Mouse (Mus musculus) adrenal gland, postnatal 25 days (tissue): ENCODE measurements at regions not wholly inside any gene's neighbourhood (a gene's known extent, or its start where the extent isn't known, plus 50 kb on each side); places are given as distances from the start of the nearest gene placed in this dataset.

Experiments
- DNase-seq: peaks from one replicate; pipeline ENCODE4 v3.0.0; 2021; ENCODE audit warnings: mixed read lengths

- DNase-seq = no peak
These were observed 449.0 kb downstream of the Insc start for GRCm38 (mm10) chr7:115192482-115192881.

DNA sequence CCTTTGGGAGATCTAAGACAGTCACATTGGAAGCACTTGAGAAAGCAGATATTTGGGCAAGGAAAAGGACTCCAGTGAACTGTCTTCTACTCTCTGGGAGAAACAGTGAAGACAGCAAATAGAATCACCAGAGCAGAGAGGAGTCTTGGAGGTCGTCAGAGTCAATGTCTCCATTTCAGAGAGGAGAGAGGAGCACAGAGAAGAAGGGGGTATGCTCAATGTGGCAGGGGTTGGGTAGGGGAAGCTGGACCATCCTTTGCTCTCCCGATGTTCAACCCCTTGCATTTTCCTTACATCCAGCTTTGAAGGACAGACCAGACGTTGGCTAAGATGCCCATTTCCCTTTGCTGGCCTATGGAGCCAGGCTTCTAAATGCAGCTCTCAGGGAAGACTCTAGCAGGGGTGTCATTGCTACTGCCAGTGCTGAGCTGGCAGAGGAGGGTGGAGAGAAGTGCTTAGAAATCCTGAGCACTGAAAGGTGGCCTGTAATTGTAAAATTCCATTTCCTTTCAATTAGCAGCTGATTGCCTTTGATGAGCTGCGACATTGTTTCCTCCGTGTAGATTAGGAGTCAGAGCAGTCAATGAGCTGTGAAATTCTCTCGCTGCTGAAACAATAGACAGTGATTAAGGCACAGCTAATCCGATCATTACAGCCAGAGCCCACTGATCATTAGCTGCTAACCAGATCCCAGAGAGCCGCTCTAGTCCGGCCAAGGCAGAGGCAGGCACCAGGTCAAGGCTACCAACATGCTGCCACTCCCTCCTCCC, 449.7 kb downstream of the Insc start:
- no peak for DNase-seq

DNA sequence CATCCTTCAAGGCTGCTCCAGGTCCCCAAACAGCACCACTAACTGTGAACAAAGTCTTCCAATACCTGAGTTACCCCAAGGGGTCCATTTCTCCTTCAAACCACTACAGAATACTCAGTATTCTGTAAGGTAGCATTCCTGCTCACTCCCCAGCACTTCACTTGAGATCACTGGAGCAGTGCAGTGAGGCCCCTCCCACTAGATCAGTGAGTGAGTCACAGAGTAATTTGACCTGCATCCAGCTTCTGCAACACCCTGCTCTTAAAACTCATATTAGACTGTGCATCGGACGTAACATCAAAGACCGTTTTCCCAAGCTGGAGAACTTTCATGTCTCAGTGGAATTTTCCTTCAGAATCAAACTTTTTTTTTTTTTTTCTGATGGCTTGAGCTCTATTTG, 461.4 kb downstream of the Insc start:
- DNase-seq = peak; percentile 44

DNA sequence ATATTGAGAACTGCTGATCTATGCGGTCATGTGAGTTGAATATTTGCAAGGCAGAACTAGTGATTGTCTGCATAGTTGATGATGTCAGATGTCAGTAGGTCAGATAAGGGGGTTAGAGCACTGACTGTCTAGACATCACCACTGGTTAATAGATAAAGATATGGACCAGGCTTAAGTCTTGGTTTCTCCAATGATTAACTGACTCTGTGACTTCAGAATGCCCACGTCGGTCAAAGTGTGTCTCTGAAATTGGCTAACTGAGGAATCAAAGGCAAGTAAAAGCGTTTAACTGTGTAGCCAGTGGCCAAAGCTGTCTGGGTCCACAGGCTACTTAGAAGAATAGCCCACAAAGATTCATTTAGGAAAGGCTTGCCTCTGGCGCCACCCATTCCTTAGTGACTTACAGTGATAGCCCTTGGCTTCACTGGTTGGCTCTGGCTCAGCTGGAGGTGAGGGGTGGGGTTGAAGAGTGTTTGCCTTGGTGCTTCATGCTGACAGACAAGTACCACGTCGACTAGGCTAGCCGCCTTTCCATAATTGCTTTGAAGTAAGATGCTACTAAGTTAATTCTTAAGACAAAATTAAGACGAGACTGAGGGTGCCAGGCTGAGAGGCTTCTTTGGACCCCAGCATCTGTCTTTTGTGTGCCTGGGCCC, 463.1 kb downstream of the Insc start:
- no peak for DNase-seq

GRCm38 (mm10) chr7:115208781-115209180, 465.3 kb downstream of the Insc start:
- no peak for DNase-seq

DNA sequence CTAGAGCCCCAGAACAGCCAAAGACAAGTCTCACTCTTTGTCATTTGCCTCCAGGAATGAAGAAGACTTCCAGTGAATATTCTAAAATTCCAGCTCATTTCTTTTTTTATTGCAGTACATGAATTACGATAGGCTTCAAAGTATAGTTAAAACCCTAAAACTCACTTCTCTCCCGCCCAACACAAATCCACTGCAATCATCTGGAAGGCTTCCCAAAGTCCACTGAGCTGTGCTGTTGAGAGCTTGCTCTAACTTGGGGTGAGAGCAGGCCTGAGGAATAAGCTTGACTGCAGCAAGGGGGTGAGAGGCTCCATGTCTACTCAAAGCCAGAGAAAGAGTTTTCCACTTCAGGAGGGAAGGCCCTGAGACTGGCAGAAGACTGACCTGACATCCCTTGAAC, 466.5 kb downstream of the Insc start:
- DNase-seq = no peak

DNA sequence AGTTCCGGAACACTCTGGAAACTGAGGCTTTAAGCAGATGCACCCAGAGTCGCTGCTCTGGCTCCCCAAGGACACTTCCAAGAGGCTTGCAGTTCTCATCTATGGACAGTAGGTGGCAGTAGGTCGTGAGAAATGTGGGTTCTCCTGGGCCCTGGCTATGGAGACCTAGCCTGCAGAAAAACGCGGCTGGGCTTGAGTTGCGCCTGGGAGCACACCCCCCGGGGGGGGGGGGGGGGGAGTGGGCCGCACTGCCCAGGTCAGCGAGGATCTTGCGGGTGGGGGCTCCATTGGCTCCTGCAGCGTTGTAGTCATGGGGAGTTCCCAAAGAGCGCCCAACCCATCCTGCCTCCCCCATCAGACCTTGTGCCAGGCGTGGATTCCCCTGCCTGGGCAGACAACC, 473.3 kb downstream of the Insc start:
- DNase-seq = peak; percentile 73

- DNase-seq = no peak
These were observed 473.8 kb downstream of the Insc start for GRCm38 (mm10) chr7:115217255-115217654.

GRCm38 (mm10) chr7:115217712-115218111, 474.2 kb downstream of the Insc start:
- no peak for DNase-seq

GRCm38 (mm10) chr7:115218596-115219180, 475.2 kb downstream of the Insc start:
- no peak for DNase-seq

- DNase-seq = peak; percentile 15
These were observed 479.1 kb downstream of the Insc start for GRCm38 (mm10) chr7:115222642-115223041.

- no peak for DNase-seq
These were observed 487.0 kb downstream of the Insc start for GRCm38 (mm10) chr7:115230525-115230924.

GRCm38 (mm10) chr7:115233850-115234436, 490.4 kb downstream of the Insc start:
- no peak for DNase-seq

DNA sequence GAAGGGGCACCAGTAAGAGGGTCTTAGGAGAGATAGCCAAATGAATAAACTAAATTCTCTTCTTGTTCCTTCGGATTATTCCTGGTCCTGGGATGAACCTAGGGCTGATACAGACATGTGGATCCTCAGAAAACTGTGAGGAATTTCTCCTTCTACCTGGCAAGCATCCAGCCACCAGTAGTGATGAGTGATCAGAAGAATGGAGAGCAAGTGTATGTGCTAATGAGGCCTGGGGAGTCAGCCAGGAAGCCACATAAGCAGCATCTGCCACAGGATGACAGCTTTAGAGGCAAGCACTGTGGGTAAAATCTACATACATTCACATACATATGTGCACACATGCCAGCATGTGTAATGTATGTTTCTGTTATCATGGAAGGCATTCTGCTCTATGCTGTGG, 493.6 kb downstream of the Insc start:
- no peak for DNase-seq

DNA sequence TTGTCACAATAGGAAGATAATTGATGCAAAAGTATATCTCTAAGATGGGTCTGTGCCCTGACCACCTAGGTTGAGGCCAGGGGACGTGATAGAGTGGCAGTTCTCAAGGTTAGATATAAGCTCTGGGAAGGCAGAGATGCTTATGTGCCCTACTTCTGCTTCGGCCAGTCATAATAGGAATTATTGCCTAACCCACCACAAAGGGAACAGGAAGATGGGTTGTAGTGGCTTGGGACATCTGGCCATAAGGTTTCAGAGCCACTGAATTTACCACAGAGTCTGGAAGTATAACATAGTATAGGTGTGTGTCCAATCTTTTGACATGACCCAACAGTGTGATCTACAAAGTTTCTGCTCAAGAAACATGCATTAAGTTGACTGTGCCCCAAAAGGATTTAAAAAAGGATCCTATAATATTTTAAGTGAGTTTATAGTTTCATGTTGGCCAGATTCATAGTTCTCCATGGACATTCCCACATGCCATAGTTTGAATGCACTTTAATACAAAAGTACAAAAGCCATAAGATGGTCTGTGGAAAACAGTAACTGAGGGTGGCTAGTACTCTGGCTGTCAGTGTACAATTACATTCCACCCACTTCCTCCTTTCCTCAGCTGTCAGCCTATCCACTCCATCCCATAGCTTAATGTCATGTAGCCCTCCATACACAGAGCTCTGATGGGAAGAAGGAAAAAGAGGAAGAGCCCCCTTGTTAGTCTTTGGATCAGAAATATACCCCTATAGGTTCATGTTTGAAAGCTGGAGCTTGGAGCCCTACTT, 508.3 kb downstream of the Insc start:
- DNase-seq = no peak

GRCm38 (mm10) chr7:115252370-115252750, 508.9 kb downstream of the Insc start:
- DNase-seq = no peak

GRCm38 (mm10) chr7:115258626-115259025, 515.1 kb downstream of the Insc start:
- DNase-seq = no peak

DNA sequence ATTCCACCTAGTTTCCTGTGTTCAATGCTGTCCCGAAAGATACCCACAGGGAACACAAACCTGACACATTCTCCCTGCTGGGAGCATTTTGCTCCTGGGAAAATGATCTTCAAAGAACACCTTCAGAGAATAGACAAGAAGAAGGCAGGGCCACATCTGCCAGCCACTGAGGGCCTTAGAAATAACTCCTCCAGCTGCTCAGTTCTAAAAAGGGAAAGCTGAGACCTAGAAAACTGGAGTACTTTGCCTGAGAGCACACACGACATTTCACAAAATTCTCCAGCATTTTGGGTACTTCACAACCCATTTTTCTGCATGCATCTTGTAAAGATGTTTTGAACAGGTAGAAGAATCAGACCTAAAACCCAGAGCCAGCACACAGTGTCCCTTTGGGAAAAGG, 519.6 kb downstream of the Insc start:
- DNase-seq = no peak

- DNase-seq = no peak
These were observed 522.6 kb downstream of the Insc start for GRCm38 (mm10) chr7:115266141-115266540.

DNA sequence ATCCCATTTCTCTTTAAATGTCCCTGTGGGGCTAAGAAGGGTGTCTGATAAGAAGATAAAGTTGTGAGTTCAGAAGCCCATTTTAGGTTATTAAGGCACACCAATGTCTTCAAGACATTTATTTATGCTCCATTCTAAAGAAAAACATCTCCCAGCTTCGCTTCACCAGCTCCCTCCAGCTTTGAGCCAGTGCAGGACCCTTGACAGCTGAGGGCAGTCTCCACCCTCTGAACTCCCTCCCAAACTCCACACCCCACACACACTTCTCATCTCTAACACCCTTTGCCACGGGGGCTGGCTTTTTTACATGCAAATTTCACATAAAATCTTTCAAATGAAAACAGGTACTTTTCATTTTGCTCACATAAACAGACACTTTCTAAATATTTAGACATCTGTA, 527.3 kb downstream of the Insc start:
- DNase-seq = no peak

DNA sequence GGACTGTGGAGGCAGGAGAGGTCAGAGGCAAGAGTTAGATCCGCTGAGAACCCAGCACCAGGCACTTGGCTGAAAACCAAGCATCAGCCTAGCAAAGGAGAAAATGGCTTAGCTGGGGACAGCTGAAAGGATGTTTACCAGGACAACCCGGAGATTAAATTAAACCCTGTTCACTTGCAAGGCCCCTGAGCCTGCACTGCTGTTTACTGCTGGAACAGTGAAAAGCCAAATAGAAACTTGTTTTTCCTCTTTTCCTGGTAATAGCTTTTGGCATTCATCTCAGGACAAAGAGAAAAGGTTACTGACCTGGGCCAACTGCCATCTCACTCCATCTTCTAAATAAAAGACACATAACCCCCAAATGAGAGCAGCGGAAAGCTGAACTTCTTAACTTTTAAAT, 531.3 kb downstream of the Insc start:
- no peak for DNase-seq

DNA sequence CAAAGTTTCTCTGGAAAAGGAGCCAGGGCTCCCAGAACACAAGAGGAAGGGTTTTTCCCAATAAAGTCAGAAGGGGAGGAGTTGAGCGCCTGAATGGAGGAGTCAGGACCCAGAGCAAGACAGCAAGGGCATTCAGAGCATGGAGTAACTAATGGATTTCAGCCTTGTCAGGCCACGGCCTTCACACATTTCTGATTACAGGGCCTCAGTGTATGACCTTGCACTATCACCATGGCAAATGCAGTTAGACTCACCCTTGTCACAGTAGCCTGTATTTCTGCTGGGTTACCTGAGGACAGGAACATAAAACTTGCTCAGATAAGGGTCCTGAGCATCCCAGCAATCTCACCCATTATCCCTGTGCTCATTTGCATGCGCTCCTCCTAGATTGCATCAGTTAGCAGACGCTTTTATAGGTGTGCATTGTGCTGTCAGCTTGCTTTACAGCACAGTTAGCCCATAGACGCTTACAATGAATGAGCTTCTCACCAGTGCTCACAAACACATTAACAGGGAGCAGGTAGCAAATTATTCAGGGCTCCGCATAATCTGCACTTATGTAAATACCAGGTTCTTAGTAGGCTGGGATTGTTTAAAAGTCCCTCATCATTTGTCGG, 547.4 kb downstream of the Insc start:
- no peak for DNase-seq
